Mouse (Mus musculus) heart, adult 2 months (tissue): ENCODE results near the gene Gm1043. TPM values are rescaled to one million over a fixed set of nuclear protein-coding genes. Genes with fewer than 3 reads are reported as not detected.

Experiments used
- DNase-seq, 2 experiments: peaks; one replicate each; pipeline ENCODE4 v3.0.0; 2021
- H3K27ac ChIP-seq: fragments of 200-600 bp; 2 replicates; pipeline ENCODE4 v1.8.1; 2022
- H3K27me3 ChIP-seq: fragments of 200-500 bp; 2 replicates; pipeline ENCODE4 v1.6.1; 2012; ENCODE audit warnings: mild to moderate bottlenecking, low read length, inconsistent platforms, mixed read lengths; ENCODE audit not compliant: control insufficient read depth, insufficient read depth
- H3K36me3 ChIP-seq: fragments of 200-500 bp; 2 replicates; pipeline ENCODE4 v1.6.1; 2012; ENCODE audit warnings: low read length, inconsistent platforms; ENCODE audit not compliant: control insufficient read depth, insufficient read depth
- H3K4me1 ChIP-seq: fragments of 200-500 bp; 2 replicates; pipeline ENCODE4 v1.6.1; 2011; ENCODE audit warnings: low read length; ENCODE audit not compliant: control insufficient read depth, insufficient read depth
- H3K4me3 ChIP-seq: fragments of 200-600 bp; 2 replicates; pipeline ENCODE4 v1.8.1; 2022
- H3K79me2 ChIP-seq: fragments of 200-500 bp; replicated peaks from 2 replicates; pipeline ENCODE4 v1.6.1; 2012; ENCODE audit warnings: mild to moderate bottlenecking, inconsistent platforms, low read length, moderate library complexity, mixed read lengths; ENCODE audit not compliant: control insufficient read depth, insufficient read depth
- H3K9ac ChIP-seq: fragments of 200-500 bp; 2 replicates; pipeline ENCODE4 v1.6.1; 2012; ENCODE audit warnings: low read depth, mild to moderate bottlenecking, control low read depth, inconsistent platforms, low read length, mixed read lengths
- CTCF ChIP-seq: fragments of 200-600 bp; IDR thresholded peaks from 2 replicates; pipeline ENCODE4 v1.8.1; 2022; ENCODE audit warnings: antibody characterized with exemption, mild to moderate bottlenecking, moderate library complexity
- EP300 ChIP-seq: fragments of 200-500 bp; IDR thresholded peaks from 2 replicates; pipeline ENCODE4 v1.6.1; 2011; ENCODE audit warnings: low read depth, low read length, control low read depth; ENCODE audit not compliant: insufficient read depth
- POLR2A ChIP-seq: fragments of 200-500 bp; IDR thresholded peaks from 2 replicates; pipeline ENCODE4 v1.6.1; 2011; ENCODE audit warnings: mild to moderate bottlenecking, low read depth, low read length, control low read depth; ENCODE audit not compliant: insufficient read depth
- WGBS: fragments of 180-500 bp; shearing (Covaris S2); methylation state at CpG from one replicate; pipeline ENCODE4 v1.1.7; 2018; 5-methylcytosine and 5-hydroxymethylcytosine counted together
- intact Hi-C: fragments of 180-260 bp; cut with DNase I; formaldehyde crosslinking; loops from one replicate; pipeline ENCODE4 v1.15.1; 2025
- polyA plus RNA-seq: library from polyadenylated mRNA; depleted of rRNA; stranded (reverse); fragments of >200 nt; gene quantifications from 2 replicates; pipeline ENCODE4 v1.2.3, GENCODE M21; 2012
- total RNA-seq, 2 experiments: library from RNA; stranded (reverse); gene quantifications; 2 replicates each; pipeline ENCODE4 v1.2.3; 2021

Gene Gm1043
- total and polyA plus RNA-seq, 3 experiments = not detected

DNA sequence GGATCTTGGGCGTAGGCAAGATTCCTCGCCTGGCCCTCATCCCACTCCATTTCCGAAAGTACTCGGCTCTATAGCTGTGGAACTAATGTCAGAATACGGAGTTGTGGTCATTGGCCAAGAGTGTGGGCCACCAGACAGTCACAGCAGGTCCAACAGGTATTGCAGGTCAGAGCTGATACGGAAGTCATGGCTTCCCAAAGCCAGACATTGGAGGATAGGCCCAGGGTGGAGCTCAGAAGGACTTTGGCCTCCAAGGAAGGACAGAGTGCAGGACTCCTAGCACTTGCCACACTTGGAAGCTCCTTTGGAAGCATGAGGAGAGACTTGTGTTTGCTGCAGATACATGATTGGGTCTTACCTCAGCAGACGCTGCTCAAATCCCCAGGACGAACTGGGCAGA is 23.6 kb upstream of the Gm1043 start:
- DNase-seq = no peak
- intact Hi-C loops = no loop called here
- TF ChIP-seq POLR2A (no peak), EP300 (no peak), CTCF (no peak)
- Histone ChIP-seq H3K79me2 (no peaks in the 10 kb centered on the region), H3K27me3 (no peaks in the 10 kb centered on the region), H3K9ac (no peak overlapping the region), H3K27ac (no peak overlapping the region), H3K36me3 (no peaks in the 10 kb centered on the region), H3K4me1 (no peaks in the 10 kb centered on the region), H3K4me3 (no peak overlapping the region)
- 79% methylated on average over 8 of the region's 8 CpGs for WGBS

DNA sequence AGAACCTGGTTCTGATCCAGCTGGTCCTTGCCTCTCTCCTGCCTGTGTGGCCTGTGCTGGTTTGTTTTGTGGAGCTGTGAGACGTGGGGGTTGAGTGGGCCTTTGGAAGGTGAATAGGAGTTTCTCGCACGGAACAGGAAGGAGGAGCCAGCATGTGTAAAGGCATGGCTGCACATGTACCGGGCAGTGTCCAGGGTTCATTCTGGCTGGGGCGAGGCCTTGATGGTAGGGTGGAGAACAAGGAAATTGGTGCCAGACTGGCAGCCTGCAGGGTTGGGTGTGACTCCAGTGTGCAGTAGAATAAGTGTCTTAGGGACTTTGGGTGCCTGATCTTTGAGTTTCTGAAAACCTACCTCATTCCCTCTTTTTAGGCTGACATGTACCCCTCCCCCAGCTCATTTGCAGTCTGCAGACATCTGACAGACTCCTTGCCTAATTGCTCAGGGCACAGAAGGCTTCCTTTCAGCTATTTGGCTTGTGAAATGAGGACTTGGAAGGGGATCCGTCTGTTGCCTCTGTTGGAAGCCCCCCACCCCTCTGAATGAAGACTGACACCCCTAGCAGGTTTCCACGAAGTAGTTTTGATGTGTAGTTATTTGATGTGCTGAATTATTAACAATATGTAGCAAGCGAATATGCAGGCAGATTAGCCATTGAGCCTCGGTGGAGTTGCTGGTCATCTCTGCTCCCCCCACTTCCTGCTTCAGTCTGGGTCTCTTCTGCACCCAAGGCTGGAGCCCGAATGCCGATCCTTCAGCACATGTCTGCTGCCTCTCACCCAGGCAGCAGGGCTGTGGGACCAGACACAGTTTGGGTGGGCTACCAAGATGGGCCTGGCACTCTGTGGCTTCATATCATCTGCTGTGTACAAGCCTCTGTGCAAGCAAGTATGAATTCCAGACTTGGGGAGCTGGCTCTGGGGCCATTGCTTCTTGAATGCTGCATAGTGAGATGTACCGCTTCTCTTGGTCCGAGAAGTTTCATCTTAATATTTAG is 20.4 kb upstream of the Gm1043 start:
- intact Hi-C loops = no loop called here
- Histone ChIP-seq H3K36me3 (no peaks in the 10 kb centered on the region), H3K4me3 (no peak overlapping the region), H3K4me1 (no peaks in the 10 kb centered on the region), H3K79me2 (no peaks in the 10 kb centered on the region), H3K27ac (no peak overlapping the region), H3K27me3 (no peaks in the 10 kb centered on the region), H3K9ac (no peak overlapping the region)
- TF ChIP-seq POLR2A (no peak), EP300 (no peak), CTCF (no peak)
- DNase-seq = no peak
- WGBS = 69% methylated on average over 13 of the region's 13 CpGs

DNA sequence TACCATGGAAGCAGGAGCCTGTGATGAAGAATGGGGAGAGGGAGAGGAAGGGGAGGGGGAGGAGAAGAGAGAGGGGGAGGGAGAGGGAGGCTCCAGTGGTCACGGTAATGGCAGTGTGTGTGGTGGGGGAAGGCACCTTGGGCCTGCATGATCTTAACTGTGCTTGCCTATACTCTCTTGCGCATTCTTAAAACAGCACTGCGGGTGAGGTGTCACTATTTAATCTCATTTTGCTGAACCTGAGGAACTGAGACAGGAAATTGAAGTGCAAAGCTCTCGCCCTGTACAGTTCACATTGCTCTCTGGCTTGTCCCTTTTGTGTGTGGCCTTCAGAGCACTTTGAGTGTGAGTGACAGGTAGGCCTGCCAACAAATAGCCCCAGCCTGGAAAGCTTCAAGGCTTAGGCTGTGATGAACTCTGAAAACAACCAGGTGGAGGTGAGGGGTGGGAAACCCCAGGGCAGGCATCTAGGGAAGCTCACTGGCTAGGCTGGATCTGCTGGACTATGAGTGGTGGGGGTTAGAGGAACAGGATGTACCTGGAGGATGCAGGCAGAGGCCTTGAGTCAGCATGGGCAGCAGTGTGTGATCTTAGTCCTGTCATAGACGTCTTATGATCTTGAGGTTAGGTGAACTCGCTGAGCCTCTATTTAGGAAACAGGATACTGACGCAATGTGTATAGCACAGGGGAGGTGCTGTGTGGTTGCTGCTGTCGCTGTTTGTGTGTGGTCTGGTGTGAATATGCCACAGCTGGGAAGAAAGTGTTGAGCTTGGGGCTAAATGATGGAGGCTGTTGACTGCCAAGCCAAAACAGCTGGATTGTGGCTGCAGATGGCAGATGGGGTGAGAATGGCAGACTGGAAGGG is 18.2 kb upstream of the Gm1043 start:
- Histone ChIP-seq H3K9ac (no peak overlapping the region), H3K27me3 (no peaks in the 10 kb centered on the region), H3K36me3 (no peaks in the 10 kb centered on the region), H3K27ac (no peak overlapping the region), H3K4me3 (no peak overlapping the region), H3K4me1 (no peaks in the 10 kb centered on the region), H3K79me2 (no peaks in the 10 kb centered on the region)
- TF ChIP-seq CTCF = no peak
- TF ChIP-seq EP300 = no peak
- no peak for TF ChIP-seq POLR2A
- WGBS = 56% methylated on average over 8 of the region's 8 CpGs
- intact Hi-C loops = no loop called here
- DNase-seq = no peak

DNA sequence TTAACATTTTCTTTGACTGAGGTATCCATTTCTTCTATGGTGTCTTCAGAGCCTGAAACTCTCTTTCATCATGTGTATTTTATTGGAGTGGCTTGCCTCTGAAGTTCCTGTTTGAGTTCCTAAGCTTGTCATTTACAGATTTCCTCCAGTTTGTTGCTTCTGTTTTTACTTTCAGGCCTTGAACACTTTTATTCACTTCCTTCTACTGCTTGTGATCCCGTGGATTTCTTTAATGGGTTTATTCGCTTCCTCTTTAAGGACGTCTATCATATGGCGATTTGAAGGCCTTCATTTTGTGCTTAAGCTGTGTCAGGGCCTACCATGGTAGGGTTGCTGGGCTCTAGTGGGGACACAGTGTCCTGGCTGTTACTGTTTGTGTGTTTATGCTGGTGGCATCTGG is 11.5 kb upstream of the Gm1043 start:
- no peaks in the 10 kb centered on the region for H3K79me2 ChIP-seq
- H3K9ac ChIP-seq = no peak overlapping the region
- 84% methylated on average over 4 of the region's 4 CpGs for WGBS
- no peak for TF ChIP-seq EP300
- no peak overlapping the region for H3K4me3 ChIP-seq
- no peaks in the 10 kb centered on the region for H3K4me1 ChIP-seq
- H3K27ac ChIP-seq = no peak overlapping the region
- intact Hi-C loops = no loop called here
- no peaks in the 10 kb centered on the region for H3K27me3 ChIP-seq
- no peak for DNase-seq
- no peaks in the 10 kb centered on the region for H3K36me3 ChIP-seq

DNA sequence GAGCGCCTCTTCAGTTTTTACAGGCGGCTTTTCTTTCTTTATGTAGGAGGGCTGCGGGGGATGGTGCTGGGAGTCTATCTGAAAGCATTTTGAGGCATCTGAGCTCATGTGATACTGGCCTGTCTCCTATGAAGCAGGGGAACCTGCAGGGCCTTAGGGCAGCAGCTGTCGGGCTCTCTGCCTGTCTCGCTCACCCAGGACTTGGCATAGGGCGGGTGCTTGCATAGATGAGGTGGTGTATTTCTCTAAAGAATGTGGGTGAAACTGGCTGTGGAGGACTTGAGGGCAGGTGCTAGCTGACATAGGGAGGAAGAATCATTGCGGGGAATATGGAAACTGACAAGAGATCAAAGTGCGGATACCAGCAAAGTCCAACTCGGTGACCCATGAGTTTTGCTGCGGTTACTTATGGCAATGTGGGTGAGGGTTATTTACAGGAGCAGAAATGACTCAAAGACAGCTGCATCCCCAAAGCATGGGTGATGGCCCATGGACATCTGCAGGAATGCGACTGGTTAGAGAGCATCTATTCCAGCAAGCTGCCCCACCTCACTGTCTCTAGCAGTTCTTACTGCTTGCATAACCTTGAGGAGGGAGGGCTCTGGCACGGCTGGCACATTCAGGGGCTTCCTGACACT is 8.4 kb upstream of the Gm1043 start:
- Histone ChIP-seq H3K27me3 (no peaks in the 10 kb centered on the region), H3K4me3 (no peak overlapping the region), H3K79me2 (no peaks in the 10 kb centered on the region), H3K9ac (no peak overlapping the region), H3K4me1 (no peaks in the 10 kb centered on the region), H3K27ac (no peak overlapping the region), H3K36me3 (no peaks in the 10 kb centered on the region)
- no peak for DNase-seq
- 44% methylated on average over 12 of the region's 12 CpGs for WGBS
- no peak for TF ChIP-seq CTCF
- no peak for TF ChIP-seq EP300
- TF ChIP-seq POLR2A = no peak
- intact Hi-C loops = no loop called here

DNA sequence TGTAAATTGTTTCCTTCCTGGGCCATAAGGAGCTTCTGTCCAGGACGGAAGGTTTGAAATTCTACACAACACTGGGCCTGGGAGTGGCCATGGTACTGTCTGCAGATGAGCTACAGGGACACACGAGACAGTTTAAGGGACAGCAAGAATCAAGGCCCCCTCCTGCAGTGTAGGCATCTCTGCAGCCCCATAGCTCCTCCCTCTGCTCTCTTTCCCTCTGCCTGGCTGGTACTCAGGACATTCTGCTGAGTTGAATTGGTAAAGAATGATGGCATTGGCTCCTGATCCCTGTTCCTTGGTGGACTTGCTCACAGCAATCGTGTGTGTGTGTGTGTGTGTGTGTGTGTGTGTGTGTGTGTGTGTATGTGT is 7.9 kb upstream of the Gm1043 start:
- no peak overlapping the region for H3K9ac ChIP-seq
- no peak overlapping the region for H3K27ac ChIP-seq
- no peak for DNase-seq
- no peak for TF ChIP-seq CTCF
- no peak for TF ChIP-seq EP300
- no peak for TF ChIP-seq POLR2A
- H3K27me3 ChIP-seq = no peaks in the 10 kb centered on the region
- intact Hi-C loops = no loop called here
- H3K36me3 ChIP-seq = no peaks in the 10 kb centered on the region
- no peaks in the 10 kb centered on the region for H3K4me1 ChIP-seq
- no peaks in the 10 kb centered on the region for H3K79me2 ChIP-seq
- H3K4me3 ChIP-seq = no peak overlapping the region
- 12% methylated on average over 3 of the region's 3 CpGs for WGBS
